Comparison of ENCODE assay signal across 21 mouse cellular contexts in genomic region chr16:35208796-35209195, GRCm38 (mm10). TPM values are rescaled to one million over a fixed set of nuclear protein-coding genes. Genes with fewer than 3 reads are reported as not detected.
DNase-seq lines count a peak whose midpoint lies in the region; ATAC-seq and TF ChIP-seq lines count a peak whose summit lies in the region.
"Had no signal": no experiment of that assay in that cellular context is flagged by ENCODE, and none has a peak within 500 bp of the region (broad histone marks: within the 10 kb centered on the region; RNA-seq: fewer than 3 reads in every experiment).

No protein-coding gene starts in this region.

- ATAC-seq in heart, embryonic 12.5 days (ENCODE audit: insufficient number of reproducible peaks, low FRiP score): no peak
- ATAC-seq in hindbrain, postnatal 0 days: no peak

- no peak for TF ChIP-seq CTCF in hindbrain, postnatal 0 days (IDR thresholded peaks at IDR 0.05; ENCODE audit: low read depth)
- no peak for TF ChIP-seq CTCF in testis, adult 2 months (IDR thresholded peaks at IDR 0.05; ENCODE audit: control insufficient read depth, insufficient read depth, insufficient replicate concordance, low read depth, low read length)

- H3K9me3 ChIP-seq in heart, embryonic 12.5 days (replicated peaks): no peaks in the 10 kb centered on the region
- H3K9me3 ChIP-seq in hindbrain, postnatal 0 days (ENCODE audit: low read length): no peaks in the 10 kb centered on the region
- H3K9me3 ChIP-seq in hindbrain, embryonic 10.5 days: no peaks in the 10 kb centered on the region
- H3K9me3 ChIP-seq: hindbrain, embryonic 13.5 days had no signal

- H3K27ac ChIP-seq in heart, embryonic 12.5 days (ENCODE audit: poor library complexity, severe bottlenecking): peak overlapping the region; percentile 24; the same call in 1 of the 2 replicates
- no peak overlapping the region for H3K27ac ChIP-seq in hindbrain, postnatal 0 days
- H3K27ac ChIP-seq in hindbrain, embryonic 10.5 days: no peak overlapping the region
- peak overlapping the region; percentile 26; the same call in 1 of the 2 replicates for H3K27ac ChIP-seq in testis, adult 2 months (ENCODE audit: control insufficient read depth, insufficient read depth, low read depth, low read length)
- H3K27ac ChIP-seq: hindbrain, embryonic 13.5 days; left cerebral cortex, adult 2 months had no signal

- H3K27me3 ChIP-seq in heart, embryonic 12.5 days (replicated peaks): no peaks in the 10 kb centered on the region
- H3K27me3 ChIP-seq in hindbrain, postnatal 0 days (ENCODE audit: insufficient read depth, low read length): no peaks in the 10 kb centered on the region
- H3K27me3 ChIP-seq in hindbrain, embryonic 10.5 days (ENCODE audit: insufficient read depth, poor library complexity, severe bottlenecking): no peaks in the 10 kb centered on the region; the same call in 1 of the 2 replicates
- no peaks in the 10 kb centered on the region for H3K27me3 ChIP-seq in testis, adult 2 months (ENCODE audit: control insufficient read depth, insufficient read depth, low read length)
- H3K27me3 ChIP-seq: hindbrain, embryonic 13.5 days had no signal

- H3K4me2 ChIP-seq in heart, embryonic 12.5 days: no peak overlapping the region
- H3K4me2 ChIP-seq in hindbrain, postnatal 0 days (ENCODE audit: low read depth, low read length): no peak overlapping the region
- H3K4me2 ChIP-seq: hindbrain, embryonic 13.5 days had no signal

- no peaks in the 10 kb centered on the region for H3K36me3 ChIP-seq in heart, embryonic 12.5 days
- H3K36me3 ChIP-seq in hindbrain, postnatal 0 days (ENCODE audit: insufficient read depth, low read length): no peaks in the 10 kb centered on the region
- no peaks in the 10 kb centered on the region for H3K36me3 ChIP-seq in hindbrain, embryonic 10.5 days
- no peaks in the 10 kb centered on the region for H3K36me3 ChIP-seq in testis, adult 2 months (ENCODE audit: control insufficient read depth, insufficient read depth, low read length)
- H3K36me3 ChIP-seq: hindbrain, embryonic 13.5 days had no signal

- no peak overlapping the region for H3K9ac ChIP-seq in heart, embryonic 12.5 days
- H3K9ac ChIP-seq in hindbrain, postnatal 0 days (replicated peaks; ENCODE audit: low read length): no peak overlapping the region
- H3K9ac ChIP-seq: hindbrain, embryonic 13.5 days had no signal

- intact Hi-C loops in heart, postnatal 25 days (cut with DNase I): no loop called here

- peaks cover 73% of the 10 kb centered on the region for H3K4me1 ChIP-seq in heart, embryonic 12.5 days (replicated peaks)
- H3K4me1 ChIP-seq in hindbrain, postnatal 0 days (ENCODE audit: insufficient read depth, low read length): peaks cover 25% of the 10 kb centered on the region
- H3K4me1 ChIP-seq in hindbrain, embryonic 10.5 days (replicated peaks): peaks cover 63% of the 10 kb centered on the region
- H3K4me1 ChIP-seq in testis, adult 2 months (ENCODE audit: control insufficient read depth, insufficient read depth, low read length): peaks cover 5% of the 10 kb centered on the region

- TF ChIP-seq POLR2A in testis, adult 2 months (IDR thresholded peaks at IDR 0.05; ENCODE audit: control insufficient read depth, low read depth, low read length): no peak

- DNase-seq in heart, postnatal 25 days (ENCODE audit: low spot score): no peak
- DNase-seq in hindbrain, postnatal 0 days (ENCODE audit: low spot score): peak; percentile 42
- DNase-seq in hindbrain, embryonic 10.5 days (ENCODE audit: low spot score): no peak
- no peak for DNase-seq in testis, postnatal 10 days (ENCODE audit: low spot score)
- no peak for DNase-seq in gastrocnemius, adult 8-10 months (ENCODE audit: low spot score in 2 of 2)
- DNase-seq: adrenal gland, adult 2 months; cerebellum, adult 18-20 months; gastrocnemius, postnatal 36 days; kidney, adult 2 months; kidney, postnatal 10 days; lung, postnatal 4 days; retina, postnatal 1 day; right cerebral cortex, postnatal 25 days; spleen, adult 18-20 months; thymus, postnatal 25 days had no signal

- 60% methylated on average over 3 of the region's 3 CpGs for WGBS in heart, embryonic 12.5 days
- WGBS in hindbrain, postnatal 0 days: 50% methylated on average over 3 of the region's 3 CpGs
- WGBS in hindbrain, embryonic 10.5 days: 72% methylated on average over 3 of the region's 3 CpGs

- no peak overlapping the region for H3K4me3 ChIP-seq in heart, embryonic 12.5 days
- H3K4me3 ChIP-seq in hindbrain, postnatal 0 days (ENCODE audit: low read length): no peak overlapping the region
- H3K4me3 ChIP-seq in hindbrain, embryonic 10.5 days: no peak overlapping the region
- no peak overlapping the region for H3K4me3 ChIP-seq in testis, adult 2 months (ENCODE audit: control insufficient read depth, low read depth, low read length)
- H3K4me3 ChIP-seq: hindbrain, embryonic 13.5 days; left cerebral cortex, adult 2 months had no signal

RNA-seq across cellular contexts. Expression of gene Adcy5, which starts 54.1 kb away (rescaled TPM):
- 7.8 and 8.3 TPM in 2 replicates for polyA plus RNA-seq in heart, embryonic 12.5 days (2016; fragmentation: Nextera tagmentation; extraction: Ambion mirVana)
- 10 to 100 TPM; 54.8 to 55.3 TPM for total RNA-seq in heart, postnatal 25 days (2021)
- 82.7 and 85.5 TPM in 2 replicates for total RNA-seq in hindbrain, postnatal 0 days (2014; rRNA removed)
- polyA plus RNA-seq in hindbrain, postnatal 0 days (2015; fragmentation: Nextera tagmentation; extraction: Ambion mirVana): 5.7 and 6.3 TPM in 2 replicates
- 0.80 and 1.9 TPM in 2 replicates for polyA plus RNA-seq in hindbrain, embryonic 10.5 days (2016; fragmentation: Nextera tagmentation; extraction: Ambion mirVana)
- 2.8 and 3.5 TPM in 2 replicates for polyA plus RNA-seq in testis, adult 2 months (2012; rRNA removed)
- 1 to 10 TPM; 1.2 to 2.9 (median 1.9) TPM for total RNA-seq in gastrocnemius, adult 8-10 months (2022)
- total RNA-seq: common myeloid progenitor, adult 5-6 weeks; megakaryocyte-erythroid progenitor cell, adult 5-6 weeks had no signal

Comparison
In these comparisons a context has a peak if more than half of its experiments do, and no peak if none do; other contexts are left out.
1. H3K27ac ChIP-seq: peak in heart, embryonic 12.5 days (single experiment) and testis, adult 2 months (single experiment); none in hindbrain, postnatal 0 days (single experiment) and hindbrain, embryonic 10.5 days (single experiment).